Mouse (Mus musculus): ENCODE data around the gene Rassf7. TPM values are rescaled to one million over a fixed set of nuclear protein-coding genes. Genes with fewer than 3 reads are reported as not detected.
"Not testable (repeated sequence)": the region's sequence is repeated elsewhere in the genome, so short reads cannot be mapped to it uniquely, and the experiment has no call there.

Gene Rassf7
- total RNA-seq, 2 experiments from 2014 or later, result 1.9 to 4.9 TPM

GRCm38 (mm10) chr7:141219558-141220099, 4.0 kb downstream of the Rassf7 start:
- no peak for DNase-seq
- intact Hi-C loops (cut with DNase I), result no loop called here

GRCm38 (mm10) chr7:141220377-141220776, 4.7 kb downstream of the Rassf7 start:
- DNase-seq, result no peak
- intact Hi-C loops (cut with DNase I), result no loop called here

GRCm38 (mm10) chr7:141221249-141222125, 5.8 kb downstream of the Rassf7 start:
- DNase-seq, result peak; percentile 97 to 98
- intact Hi-C loops (cut with DNase I), result no loop called here

- no peak for DNase-seq
- intact Hi-C loops (cut with DNase I), result no loop called here
Observed at GRCm38 (mm10) chr7:141222126-141222467, 6.4 kb downstream of the Rassf7 start.

- DNase-seq, result no peak
- intact Hi-C loops (cut with DNase I), result no loop called here
Observed at GRCm38 (mm10) chr7:141222696-141223215, 7.1 kb downstream of the Rassf7 start.

GRCm38 (mm10) chr7:141226535-141226934, 10.9 kb downstream of the Rassf7 start:
- no peak for DNase-seq
- intact Hi-C loops (cut with DNase I), result no loop called here

- DNase-seq, result no peak
- intact Hi-C loops (cut with DNase I), result loop anchor here (2.0 kb wide), 1 partner anchor 135 kb away; no protein-coding TSS in a partner anchor
Observed at GRCm38 (mm10) chr7:141227796-141228195, 12.1 kb downstream of the Rassf7 start.

- peak; percentile 93 to 97 for DNase-seq
- intact Hi-C loops (cut with DNase I), result loop anchor here (2.0 kb wide), 1 partner anchor 134 kb away; no protein-coding TSS in a partner anchor
Observed at GRCm38 (mm10) chr7:141228279-141229067, 12.8 kb downstream of the Rassf7 start, which contains the start of gene Phrf1. Gene Phrf1, plus strand, starts transcription at chr7:141228784.

GRCm38 (mm10) chr7:141229702-141230101, 14.0 kb downstream of the Rassf7 start:
- DNase-seq, result no peak
- intact Hi-C loops (cut with DNase I), result loop anchor here (2.0 kb wide), 1 partner anchor 133 kb away; no protein-coding TSS in a partner anchor

- DNase-seq, result no peak
- intact Hi-C loops (cut with DNase I), result no loop called here
Observed at GRCm38 (mm10) chr7:141230570-141230969, 14.9 kb downstream of the Rassf7 start.

GRCm38 (mm10) chr7:141231111-141231510, 15.5 kb downstream of the Rassf7 start:
- intact Hi-C loops (cut with DNase I), result no loop called here
- no peak for DNase-seq

- no peak for DNase-seq
- intact Hi-C loops (cut with DNase I), result no loop called here
Observed at GRCm38 (mm10) chr7:141231551-141231950, 15.9 kb downstream of the Rassf7 start.

GRCm38 (mm10) chr7:141250486-141250885, 34.8 kb downstream of the Rassf7 start:
- DNase-seq; intact Hi-C loops (cut with DNase I): not testable (repeated sequence)

- intact Hi-C loops (cut with DNase I), result no loop called here
- DNase-seq, result no peak
Observed at GRCm38 (mm10) chr7:141256159-141256558, 40.5 kb downstream of the Rassf7 start.

GRCm38 (mm10) chr7:141261480-141261879, 45.8 kb downstream of the Rassf7 start:
- intact Hi-C loops (cut with DNase I), result no loop called here

GRCm38 (mm10) chr7:141263640-141264039, 48.0 kb downstream of the Rassf7 start:
- intact Hi-C loops (cut with DNase I), result no loop called here
- no peak for DNase-seq

More at GRCm38 (mm10) chr7:141261480-141261879, 45.8 kb downstream of the Rassf7 start:
- DNase-seq, result no peak

- intact Hi-C loops (cut with DNase I), result no loop called here
- DNase-seq, result no peak
Observed at GRCm38 (mm10) chr7:141264041-141264700, 48.5 kb downstream of the Rassf7 start.

GRCm38 (mm10) chr7:141264761-141265410, 49.2 kb downstream of the Rassf7 start:
- intact Hi-C loops (cut with DNase I), result loop anchor here (1.0 kb wide), 1 partner anchor 98 kb away; no protein-coding TSS in a partner anchor
- DNase-seq, result peak; percentile 35 to 49

GRCm38 (mm10) chr7:141265411-141265738, 49.7 kb downstream of the Rassf7 start:
- intact Hi-C loops (cut with DNase I), result loop anchor here (1.0 kb wide), 1 partner anchor 98 kb away; no protein-coding TSS in a partner anchor
- no peak for DNase-seq
